Mouse (Mus musculus) thymus, postnatal 0 days (tissue): Measurements from ENCODE around the gene Rgma. TPM values are rescaled to one million over a fixed set of nuclear protein-coding genes. Genes with fewer than 3 reads are reported as not detected.

Source experiments
- DNase-seq: peaks from one replicate; pipeline ENCODE4 v3.0.0-alpha.2; 2015; ENCODE audit warnings: low spot score
- polyA plus RNA-seq: library from polyadenylated mRNA; unstranded; fragments of >200 nt; fragmentation: Nextera tagmentation; extraction: Ambion mirVana; gene quantifications from 2 replicates; pipeline ENCODE4 v1.2.1, GENCODE M21; 2015

The Rgma gene
- polyA plus RNA-seq, 1 experiment from 2014 or later = 1.6 TPM

DNA sequence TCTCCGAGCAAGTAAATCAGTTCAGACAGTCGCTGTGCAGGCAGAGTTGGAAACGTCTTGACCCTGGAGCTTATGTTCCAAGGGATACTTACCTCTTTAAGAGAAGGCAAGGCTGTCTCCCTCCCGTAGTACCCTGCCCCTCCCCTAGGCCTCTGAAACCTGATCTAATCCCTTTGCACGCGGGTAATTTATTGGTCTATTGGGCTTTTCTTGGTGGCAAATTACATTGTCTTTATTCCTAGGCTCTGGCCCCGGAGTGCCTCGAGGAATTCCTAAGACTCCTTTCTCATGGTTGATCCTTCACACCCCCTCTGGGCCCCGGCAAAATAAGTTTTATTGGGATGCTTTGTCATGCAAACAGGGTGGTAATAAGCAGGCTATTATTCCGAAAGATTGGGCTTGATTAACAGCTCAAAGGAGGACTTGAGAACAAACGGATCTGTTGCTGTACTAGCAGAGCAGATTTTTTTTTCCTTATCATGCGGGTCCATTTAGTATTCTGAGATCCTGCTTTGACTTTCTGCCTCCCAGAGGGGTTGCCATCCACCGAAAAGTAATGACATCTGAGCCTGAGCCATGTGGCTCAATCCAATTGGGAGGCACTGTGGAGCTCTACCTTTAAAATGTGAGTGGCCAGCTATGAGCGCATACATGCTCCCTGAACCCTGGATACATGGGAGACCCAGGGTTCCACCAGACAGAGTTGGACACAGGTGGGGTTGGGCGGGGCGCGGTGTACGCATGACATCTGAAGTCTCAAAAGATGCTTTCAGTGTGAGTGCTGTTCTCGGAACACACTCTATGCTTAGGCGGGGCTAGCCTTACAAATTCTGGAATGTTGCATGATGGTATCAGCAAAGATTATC, 25.0 kb downstream of the Rgma start:
- DNase-seq = no peak

DNA sequence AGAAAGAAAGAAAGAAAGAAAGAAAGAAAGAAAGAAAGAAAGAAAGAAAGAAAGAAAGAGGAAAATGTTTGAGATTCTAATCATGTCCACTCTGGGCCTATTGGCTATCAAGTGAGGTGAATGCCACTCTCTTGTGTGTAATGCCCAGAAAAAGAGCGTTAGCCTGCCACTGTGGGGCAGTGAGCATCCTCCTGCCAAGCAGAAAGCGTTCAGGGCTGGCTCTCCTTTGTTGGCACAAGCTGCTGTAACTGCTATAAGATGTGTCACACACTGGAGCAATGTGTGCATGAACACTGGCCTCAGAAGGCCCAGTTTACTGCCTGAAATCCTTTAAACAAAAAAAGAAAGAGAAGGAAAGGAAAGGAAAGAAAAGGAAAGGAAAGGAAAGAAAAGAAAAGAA, 26.8 kb downstream of the Rgma start:
- DNase-seq = no peak

DNA sequence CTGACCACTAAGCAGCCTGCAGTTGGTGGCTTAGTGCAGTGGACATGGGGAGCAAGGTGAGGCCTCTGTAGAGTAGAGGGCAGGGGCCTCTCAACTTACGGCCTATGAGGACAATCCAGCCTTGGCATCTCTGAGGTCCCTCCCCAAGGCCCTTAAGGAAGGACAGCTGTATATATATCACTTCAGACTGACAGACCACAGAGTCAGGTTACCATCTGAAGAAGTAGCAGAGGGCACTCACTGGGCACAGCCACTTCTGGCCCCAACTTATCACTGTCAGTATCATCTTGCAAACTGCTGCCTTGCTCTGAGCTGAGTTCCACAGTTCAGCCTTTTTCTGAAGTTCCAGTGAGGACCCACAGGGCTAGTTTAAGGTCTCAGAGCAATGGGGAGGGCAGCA, 27.4 kb downstream of the Rgma start:
- DNase-seq = no peak

DNA sequence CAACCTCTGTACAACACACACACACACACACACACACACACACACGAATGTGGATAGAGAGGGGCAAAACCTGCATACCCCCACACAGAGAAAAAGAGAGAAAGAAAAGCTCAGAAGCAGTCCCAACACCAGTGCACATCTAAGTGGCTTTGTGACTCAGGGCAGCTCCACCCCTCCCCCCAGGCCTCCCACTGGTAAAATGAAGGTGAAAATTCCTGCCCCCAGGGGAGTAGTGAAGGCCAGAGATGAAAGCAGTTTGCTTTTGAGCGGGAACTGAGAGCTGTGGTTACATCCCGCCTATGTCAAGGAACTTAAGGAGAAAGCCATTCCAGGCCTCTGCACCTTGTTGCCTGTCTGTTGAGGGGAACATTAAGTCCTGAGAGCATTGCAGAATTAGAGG, 28.2 kb downstream of the Rgma start:
- no peak for DNase-seq

DNA sequence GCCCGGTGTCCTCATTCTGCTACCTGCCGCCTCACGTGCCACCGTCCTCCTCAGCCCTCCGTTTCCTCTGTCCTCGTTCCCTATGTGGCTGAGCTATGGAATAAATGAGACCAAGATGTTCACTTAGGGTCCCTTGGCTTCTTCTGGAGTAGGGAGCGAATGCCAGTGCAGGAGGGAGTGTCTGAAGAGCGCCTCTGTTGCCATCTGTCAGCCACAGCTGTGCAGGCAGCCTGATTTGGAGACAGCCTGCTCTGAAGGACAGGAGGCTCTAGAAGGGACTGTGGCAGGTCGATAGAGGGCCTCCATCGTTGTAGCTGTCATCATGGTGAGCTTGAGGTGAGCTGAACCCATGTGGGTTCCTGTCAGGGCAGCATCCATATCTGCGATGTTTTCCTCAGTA, 30.2 kb downstream of the Rgma start:
- DNase-seq = no peak

DNA sequence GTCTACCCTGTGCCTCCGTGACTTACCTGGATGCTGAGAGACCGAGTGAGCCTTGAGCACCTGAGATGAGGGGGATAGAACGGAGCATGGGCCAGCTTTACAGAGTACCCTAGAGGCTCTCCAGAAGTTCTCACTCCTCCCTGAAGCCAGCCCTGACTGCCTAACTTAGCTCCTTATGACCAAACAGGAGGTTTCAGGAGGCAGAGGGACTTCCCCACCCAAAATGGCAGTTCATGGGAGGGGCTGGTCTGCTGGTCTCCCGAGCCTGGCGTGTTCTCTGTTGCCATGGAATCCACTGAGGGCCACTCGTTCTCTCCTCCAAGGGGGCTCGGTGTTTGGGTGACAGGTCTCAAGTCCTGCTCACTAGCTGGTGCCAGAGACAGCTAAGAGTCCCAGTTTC, 36.2 kb downstream of the Rgma start:
- DNase-seq = no peak

DNA sequence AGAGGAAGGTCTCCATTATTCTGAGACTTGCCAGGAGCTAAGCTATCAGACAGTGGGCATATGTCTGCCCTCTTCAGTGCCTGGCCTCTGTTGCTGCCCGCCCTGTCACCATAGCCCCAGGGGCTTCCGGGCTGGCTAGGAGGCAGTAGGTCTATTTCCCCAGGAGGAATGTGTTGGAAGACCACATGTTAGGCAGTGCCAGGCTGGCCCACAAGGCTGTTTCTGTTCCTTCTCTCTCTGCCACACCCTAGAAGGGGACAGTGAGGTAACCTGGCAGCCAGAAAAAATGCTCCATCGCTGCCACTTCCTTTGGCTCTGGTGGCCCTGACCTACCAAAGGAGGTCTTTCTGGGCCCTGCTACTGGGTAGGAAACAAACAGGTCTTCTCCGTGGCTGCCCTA, 36.7 kb downstream of the Rgma start:
- no peak for DNase-seq

DNA sequence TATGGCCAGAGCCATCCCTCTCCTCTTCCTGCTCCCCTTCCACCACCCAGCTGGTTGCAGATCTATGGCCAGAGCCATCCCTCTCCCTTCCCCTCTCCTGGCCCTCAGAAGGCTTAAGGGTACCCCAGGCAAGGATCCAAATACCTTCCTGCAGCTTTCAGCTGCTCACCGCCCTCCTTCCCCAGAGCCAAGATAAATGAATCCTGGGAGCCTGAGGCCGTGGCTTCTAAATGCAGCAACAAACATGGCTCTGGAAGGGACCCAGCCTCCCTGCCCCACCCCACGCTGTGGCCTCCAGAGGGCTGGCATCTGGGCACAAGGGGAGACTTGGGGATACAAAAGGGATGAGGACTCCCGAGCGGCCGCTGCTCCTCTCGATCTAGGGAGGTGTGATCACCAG, 37.1 kb downstream of the Rgma start:
- DNase-seq = no peak

DNA sequence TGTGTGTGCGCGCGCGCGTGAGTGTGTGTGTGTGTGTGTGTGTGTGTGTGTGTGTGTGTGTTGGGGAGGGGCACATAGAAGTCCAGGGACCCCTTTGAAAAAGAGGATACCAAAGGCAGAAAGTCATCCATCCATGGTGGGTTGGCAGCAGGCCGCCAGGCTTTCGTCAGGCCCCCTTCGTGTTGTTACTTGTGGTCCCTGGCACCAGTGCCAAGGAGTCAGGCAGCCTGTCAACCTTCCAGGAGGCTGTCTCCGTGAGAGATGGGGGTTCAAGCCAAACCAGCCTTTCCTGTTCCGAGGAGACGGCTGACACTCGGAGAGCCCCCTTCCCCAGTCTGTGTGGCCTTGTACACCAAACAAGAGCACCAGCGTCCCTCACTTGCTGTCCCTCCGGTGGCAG, 38.9 kb downstream of the Rgma start:
- DNase-seq = no peak

DNA sequence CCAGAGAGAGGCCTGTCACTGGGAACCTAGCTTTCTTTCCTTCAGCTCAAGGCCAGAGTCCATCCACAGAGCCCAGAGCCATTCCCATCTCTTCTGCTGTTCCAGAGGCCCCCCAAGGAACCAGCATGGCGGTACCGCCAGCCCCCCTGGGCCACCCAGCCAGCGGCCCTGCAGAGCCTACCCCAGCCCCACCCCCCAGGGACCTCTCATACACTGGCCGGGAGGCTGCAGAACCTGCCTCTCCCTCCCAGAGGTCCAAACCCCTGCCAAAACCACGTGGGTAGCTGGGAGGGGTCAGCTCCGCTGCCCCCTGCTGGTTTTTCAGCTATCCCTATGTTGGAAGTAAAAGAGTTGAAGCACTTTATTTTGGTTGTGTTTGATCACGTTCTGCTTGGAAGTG, 44.1 kb downstream of the Rgma start:
- no peak for DNase-seq

DNA sequence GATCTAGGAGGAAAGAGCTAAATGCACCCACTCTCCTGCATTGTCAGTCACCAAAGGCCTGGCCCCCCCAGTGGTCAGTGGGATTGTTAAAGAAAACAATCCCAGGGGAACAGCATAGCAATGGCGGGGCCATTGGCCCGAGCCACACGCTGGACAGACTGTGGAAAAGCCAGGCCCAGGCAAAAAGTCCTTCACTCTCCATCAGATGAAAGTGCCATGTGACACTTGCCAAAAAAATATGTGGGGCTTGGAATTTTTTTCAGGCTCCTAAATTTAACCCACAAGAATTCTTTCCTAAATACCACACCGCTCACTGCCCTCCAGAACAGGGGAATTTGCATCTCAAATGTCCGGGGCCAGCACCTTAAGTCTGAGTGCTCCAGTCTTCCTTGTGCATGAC, 45.5 kb downstream of the Rgma start:
- DNase-seq = no peak

DNA sequence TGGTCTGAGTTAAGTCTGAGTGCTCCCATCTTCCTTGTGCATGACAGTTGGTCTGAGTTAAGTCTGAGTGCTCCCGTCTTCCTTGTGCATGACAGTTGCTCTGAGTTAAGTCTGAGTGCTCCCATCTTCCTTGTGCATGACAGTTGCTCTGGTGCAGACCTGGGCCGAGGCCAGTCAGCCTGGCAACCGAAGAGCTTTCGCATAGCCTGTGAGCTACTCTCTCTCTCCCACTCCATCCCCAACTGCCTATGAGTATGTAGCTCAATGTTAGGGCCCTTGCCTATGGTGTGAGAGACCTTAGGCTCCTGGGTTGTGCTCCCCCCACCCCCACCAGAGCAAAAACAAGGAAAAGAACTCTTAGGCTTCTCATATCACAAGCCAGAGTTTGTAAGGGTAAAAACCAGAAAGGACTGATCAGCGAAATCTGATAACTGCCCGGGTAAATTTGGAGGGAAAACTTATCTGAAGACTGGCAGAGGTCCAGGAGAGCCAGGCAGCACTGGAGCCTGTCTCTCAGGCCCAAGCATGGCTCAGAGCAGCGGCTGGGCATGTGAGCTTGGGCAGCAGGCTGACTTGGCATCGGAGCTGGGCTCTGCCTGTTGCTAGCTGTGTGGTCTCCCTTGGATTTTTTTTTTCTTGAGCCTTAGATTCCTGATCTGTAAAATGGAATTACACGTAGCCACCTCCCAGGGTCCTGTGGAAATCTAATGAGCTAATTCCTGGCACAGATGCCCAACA, 46.1 kb downstream of the Rgma start:
- DNase-seq = no peak

DNA sequence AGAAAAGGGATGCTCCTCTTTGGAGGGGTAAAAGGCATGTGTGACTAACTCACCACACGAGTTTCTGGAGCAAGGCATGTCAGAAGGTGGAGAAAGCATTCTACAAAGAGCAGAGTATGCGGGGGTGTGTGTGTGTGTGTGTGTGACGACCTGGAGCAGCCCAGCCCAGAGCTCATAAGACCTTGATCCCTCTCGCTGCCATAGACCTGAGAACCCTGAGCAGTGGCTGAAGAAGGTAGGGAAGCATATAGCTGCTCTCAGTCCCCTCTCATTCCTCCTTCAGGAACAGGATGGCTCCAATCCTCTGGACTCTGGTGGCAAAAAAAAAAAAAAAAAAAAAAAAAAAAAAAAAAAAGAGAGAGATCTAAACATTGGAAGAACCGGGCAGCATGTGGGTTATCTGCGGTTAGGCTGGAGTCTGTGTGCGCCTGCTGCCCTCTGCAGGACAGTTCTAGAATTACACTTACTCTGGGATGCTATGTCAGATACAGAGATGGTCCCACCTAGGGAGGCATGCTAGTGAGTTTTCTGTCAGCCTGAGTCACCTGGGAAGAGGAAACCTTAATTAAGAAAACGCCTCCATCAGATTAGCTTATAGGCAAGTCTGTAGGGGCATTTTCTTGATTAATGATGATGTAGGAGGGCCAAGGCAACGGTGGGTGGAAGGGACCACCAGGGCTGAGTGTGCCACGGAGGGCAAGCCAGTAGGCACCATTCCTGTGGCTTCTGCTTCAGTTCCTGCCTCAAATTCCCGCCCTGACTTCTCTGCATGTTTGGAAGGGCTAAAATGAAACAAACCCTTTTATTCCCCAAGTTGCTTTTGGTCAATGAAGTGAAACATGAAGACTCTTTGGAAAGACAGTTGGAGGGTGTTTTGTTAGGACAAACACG, 47.2 kb downstream of the Rgma start:
- peak; percentile 67 for DNase-seq

DNA sequence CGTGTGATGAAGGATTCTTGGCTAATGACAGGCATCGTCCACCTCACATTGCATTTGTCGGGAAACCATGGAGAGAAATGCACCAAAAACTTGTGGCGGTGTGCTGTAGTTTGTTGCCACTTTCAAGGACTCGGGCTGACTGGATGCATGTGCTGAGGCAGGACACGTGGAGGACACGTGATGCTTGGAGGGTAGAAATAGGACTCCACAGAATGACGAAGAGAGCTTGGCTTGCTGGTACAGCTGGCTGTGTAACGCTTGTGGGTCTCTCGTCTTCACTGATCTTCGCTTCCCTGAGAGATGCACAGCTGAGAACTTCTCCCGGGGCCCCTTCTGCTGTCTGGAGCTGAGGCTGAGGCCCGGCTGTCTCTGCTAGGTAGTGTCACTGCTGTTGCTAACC, 47.9 kb downstream of the Rgma start:
- DNase-seq = no peak

DNA sequence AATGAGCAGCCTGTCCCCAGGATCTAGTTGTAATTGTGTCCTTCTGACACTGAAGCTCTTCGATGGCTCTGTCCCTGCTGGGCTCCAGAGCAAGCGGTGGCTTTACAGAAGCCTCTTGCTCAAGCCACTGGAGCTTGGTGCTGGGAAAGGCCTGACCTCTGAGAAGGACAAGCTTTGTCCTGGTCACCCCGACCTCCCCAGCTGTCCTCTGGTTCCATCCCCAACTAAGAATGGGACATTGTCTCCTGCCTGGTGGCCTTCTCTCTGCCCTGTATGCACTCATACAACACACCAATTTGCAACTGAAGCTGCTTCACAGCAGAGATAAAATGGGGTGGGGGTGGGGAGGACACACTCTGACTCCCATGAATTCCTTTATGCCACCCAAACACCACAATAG, 48.9 kb downstream of the Rgma start:
- DNase-seq = no peak

DNA sequence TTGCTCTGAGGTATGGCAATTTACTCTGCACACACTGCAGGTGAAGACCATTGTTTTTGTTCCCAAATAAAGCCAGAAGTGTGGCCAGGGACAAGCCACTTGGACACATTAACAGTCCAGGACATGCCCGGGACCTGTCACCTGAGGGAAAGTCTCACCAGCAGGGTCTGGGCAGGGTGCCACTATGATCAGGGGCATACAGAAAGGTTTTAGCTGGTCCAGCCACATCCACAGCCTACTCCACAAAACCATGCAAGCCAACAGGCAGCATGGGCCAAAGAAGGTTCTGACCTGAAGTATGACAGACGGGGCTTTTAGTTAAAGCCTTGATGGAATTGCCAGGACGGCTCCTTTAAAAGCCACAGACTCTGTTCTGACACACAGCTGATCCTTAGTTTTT, 49.4 kb downstream of the Rgma start:
- no peak for DNase-seq

DNA sequence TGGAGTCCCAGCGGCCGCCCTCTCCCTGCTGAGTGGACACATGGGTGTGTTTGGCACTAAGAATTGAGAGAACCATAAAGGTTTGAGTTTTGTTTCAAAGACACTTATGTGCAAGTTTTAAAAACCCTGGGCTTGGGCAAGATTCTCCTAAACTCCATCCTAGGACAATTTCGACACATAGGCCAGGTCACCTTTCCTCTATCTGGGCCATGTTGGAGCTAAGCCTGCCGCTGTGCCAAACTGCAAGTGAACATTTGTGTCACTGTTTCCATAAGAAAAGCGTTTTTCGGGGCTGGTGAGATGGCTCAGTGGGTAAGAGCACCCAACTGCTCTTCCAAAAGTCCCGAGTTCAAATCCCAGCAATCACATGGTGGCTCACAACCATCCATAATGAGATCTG, 50.1 kb downstream of the Rgma start:
- DNase-seq = no peak

DNA sequence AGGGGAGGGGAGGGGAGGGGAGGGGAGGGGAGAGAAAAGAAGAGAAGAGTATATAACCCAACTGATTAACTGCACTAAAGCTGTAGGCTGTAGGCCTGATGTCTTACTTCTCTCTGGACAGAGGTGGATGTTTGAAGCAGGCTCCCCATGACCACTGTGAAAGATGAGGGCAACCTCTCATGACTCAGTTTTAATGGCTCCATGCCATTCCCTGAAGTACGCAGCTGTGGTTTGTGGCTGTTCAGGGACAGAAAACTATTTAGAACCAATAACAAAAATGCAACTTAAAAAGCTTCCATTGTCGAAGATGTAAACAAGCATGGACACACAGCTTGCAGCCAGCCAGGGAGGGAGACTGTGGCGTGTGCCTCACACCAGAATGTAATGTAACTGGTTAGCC, 50.9 kb downstream of the Rgma start:
- no peak for DNase-seq

DNA sequence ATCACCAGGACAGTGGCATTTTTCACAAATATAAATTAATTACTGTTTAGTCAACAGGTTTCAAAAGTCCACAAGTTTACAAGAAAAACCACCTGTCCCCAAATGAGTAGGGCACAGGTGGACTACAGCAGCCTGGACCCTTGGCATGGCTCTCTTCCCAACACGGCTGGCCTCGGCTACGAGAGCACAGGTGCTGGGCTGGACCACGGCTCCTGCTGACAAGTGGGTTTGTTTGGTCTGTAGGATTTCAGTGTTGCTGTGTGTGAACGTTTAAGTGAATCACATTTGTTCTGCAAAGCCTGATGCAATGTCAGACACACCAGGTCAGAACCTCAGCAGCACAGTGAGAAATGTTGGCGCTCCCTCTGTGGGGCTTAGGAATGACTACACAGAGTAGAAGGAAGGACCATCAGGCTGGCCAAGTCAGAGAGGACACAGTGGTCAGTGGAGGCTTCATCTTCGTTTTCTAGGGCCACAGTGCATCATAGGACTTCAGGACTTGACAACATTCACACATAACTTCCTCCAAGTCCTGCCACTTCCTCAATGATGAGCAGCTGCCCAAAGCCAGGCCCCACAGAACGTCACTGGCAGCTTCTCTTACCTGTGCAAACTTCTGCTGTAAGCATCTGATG, 51.6 kb downstream of the Rgma start:
- no peak for DNase-seq

DNA sequence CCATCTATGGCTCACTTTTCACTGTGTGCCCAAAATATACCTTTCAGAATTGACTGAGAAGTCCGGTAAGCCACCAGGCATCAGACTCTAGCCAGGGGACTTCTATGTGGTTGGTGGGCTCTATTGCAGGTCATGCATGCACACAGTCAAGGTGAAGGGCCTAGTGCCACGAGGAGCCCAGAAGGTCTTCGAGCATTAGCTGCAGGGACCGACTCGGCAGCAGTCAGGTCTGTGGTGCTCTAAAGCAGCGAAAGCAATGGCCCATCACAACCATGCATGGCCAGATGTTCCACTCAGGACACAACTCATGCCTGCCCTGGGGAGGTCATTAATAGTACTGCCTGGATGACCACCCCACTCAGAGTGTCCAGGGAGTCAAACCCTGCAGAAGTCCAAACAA, 52.5 kb downstream of the Rgma start:
- DNase-seq = no peak

DNA sequence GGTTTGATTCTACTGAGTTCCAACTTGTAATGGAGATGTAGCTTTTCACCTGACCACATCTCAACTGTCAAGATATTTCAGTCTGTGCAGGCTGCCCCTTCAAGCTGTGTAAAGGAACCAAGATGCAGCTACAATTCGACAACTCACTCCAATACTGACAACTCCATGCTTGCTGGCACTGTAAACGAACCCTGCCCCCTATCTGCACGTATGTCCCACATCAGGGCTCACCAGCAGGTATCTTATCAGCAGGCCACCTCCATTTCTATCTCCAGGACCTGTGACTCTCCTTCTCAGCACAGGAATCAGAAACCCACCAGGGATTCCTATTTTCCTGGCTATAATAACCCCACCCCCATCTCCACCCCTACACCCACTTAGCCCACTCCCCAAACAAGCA, 53.2 kb downstream of the Rgma start:
- no peak for DNase-seq
